Comparison of ENCODE assay signal across 9 mouse cellular contexts in genomic region chr5:43422815-43423687, GRCm38 (mm10).
DNase-seq lines count a peak whose midpoint lies in the region; ATAC-seq lines count a peak whose summit lies in the region.
"Had no signal": no experiment of that assay in that cellular context is flagged by ENCODE, and none has a peak within 500 bp of the region (broad histone marks: within the 10 kb centered on the region; RNA-seq: fewer than 3 reads in every experiment).

No protein-coding gene starts in this region.

- peak; percentile 94 for DNase-seq in heart, adult 11 months
- peak; percentile 60 for DNase-seq in cerebellum, adult 9-10 months
- DNase-seq in frontal cortex, postnatal 25 days (ENCODE audit: low spot score in 2 of 2): peak; percentile 23 to 65
- peak; percentile 28 to 50 for DNase-seq in left cerebral cortex, adult 8-10 months (ENCODE audit: low spot score in 2 of 2)
- DNase-seq in midbrain, embryonic 10.5 days (ENCODE audit: low spot score): peak; percentile 52
- peak; percentile 50 to 63 for DNase-seq in right cerebral cortex, postnatal 36 days (ENCODE audit: low spot score in 2 of 2)

- H3K4me3 ChIP-seq in heart, embryonic 12.5 days: no peak overlapping the region
- H3K4me3 ChIP-seq in intestine, embryonic 15.5 days (replicated peaks): no peak overlapping the region
- no peak overlapping the region for H3K4me3 ChIP-seq in midbrain, embryonic 10.5 days
- H3K4me3 ChIP-seq: myocyte had no signal

- no peak for ATAC-seq in heart, embryonic 12.5 days (ENCODE audit: insufficient number of reproducible peaks, low FRiP score)
- peak; percentile 72; the same call in 1 of the 2 replicates for ATAC-seq in intestine, embryonic 15.5 days

- H3K27me3 ChIP-seq in heart, embryonic 12.5 days (replicated peaks): no peaks in the 10 kb centered on the region
- no peaks in the 10 kb centered on the region for H3K27me3 ChIP-seq in intestine, embryonic 15.5 days (replicated peaks)
- no peaks in the 10 kb centered on the region for H3K27me3 ChIP-seq in midbrain, embryonic 10.5 days (ENCODE audit: low read depth, poor library complexity, severe bottlenecking)

- H3K27ac ChIP-seq in heart, embryonic 12.5 days (ENCODE audit: poor library complexity, severe bottlenecking): no peak overlapping the region
- H3K27ac ChIP-seq in intestine, embryonic 15.5 days: no peak overlapping the region
- H3K27ac ChIP-seq in midbrain, embryonic 10.5 days (replicated peaks): no peak overlapping the region

- H3K36me3 ChIP-seq in heart, embryonic 12.5 days: no peaks in the 10 kb centered on the region
- no peaks in the 10 kb centered on the region for H3K36me3 ChIP-seq in intestine, embryonic 15.5 days
- H3K36me3 ChIP-seq in midbrain, embryonic 10.5 days: no peaks in the 10 kb centered on the region

- WGBS in heart, embryonic 12.5 days: 73% methylated on average over 9 of the region's 9 CpGs
- 58% methylated on average over 9 of the region's 9 CpGs for WGBS in intestine, embryonic 15.5 days
- whole genome bisulfite sequencing in midbrain, embryonic 10.5 days: 81% methylated on average over 9 of the region's 9 CpGs

- H3K4me1 ChIP-seq in heart, embryonic 12.5 days (replicated peaks): peaks cover 4% of the 10 kb centered on the region
- no peaks in the 10 kb centered on the region for H3K4me1 ChIP-seq in intestine, embryonic 15.5 days (replicated peaks)
- H3K4me1 ChIP-seq in midbrain, embryonic 10.5 days: no peaks in the 10 kb centered on the region

- H3K9ac ChIP-seq in heart, embryonic 12.5 days: no peak overlapping the region
- no peak overlapping the region for H3K9ac ChIP-seq in intestine, embryonic 15.5 days

- no peak overlapping the region for H3K4me2 ChIP-seq in heart, embryonic 12.5 days
- no peak overlapping the region for H3K4me2 ChIP-seq in intestine, embryonic 15.5 days (replicated peaks)

- H3K9me3 ChIP-seq in heart, embryonic 12.5 days (replicated peaks): 0 out of 2 replicates have a peak, but pooled peaks cover 2% of the 10 kb centered on the region
- H3K9me3 ChIP-seq in intestine, embryonic 15.5 days: no peaks in the 10 kb centered on the region
- H3K9me3 ChIP-seq in midbrain, embryonic 10.5 days (replicated peaks): no peaks in the 10 kb centered on the region

Comparison
In these comparisons a context has a peak if more than half of its experiments do, and no peak if none do; other contexts are left out.
1. DNase-seq: peak in every context shown above with its lines; median percentile 94 in heart, adult 11 months; 60 in cerebellum, adult 9-10 months; 56 in right cerebral cortex, postnatal 36 days; 52 in midbrain, embryonic 10.5 days; 44 in frontal cortex, postnatal 25 days; 39 in left cerebral cortex, adult 8-10 months.